Mouse (Mus musculus): Measurements from ENCODE around the gene Kncn.

DNA sequence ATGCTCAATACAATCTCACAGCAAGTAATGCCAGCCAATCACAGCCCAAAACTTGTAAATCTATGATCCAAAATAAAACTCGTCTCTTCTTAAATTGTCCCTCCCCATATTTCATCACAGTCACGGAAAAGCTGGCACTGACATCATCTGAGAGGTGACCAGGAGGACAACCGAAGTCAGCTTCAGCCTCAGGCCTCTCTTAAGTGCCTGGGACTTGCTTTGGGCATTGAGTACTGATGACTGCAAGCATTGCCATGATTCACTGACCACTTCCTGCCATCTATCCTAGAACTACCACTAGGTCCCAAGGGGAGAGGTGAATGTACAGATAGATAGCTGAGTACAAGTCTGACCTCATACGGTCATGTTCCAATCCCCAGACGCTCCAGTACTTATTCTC, 38.5 kb downstream of the Kncn start:
- TF ChIP-seq CTCF (conservative IDR thresholded peaks at IDR 0.05; ENCODE audit: insufficient read depth, insufficient read length, low read depth, low read length) (no peak), POLR2A (IDR thresholded peaks at IDR 0.05; ENCODE audit: low read depth, low read length) (no peak)

Data from kidney, adult 2 months (tissue).